Mouse (Mus musculus) lung, postnatal 0 days (tissue): ENCODE results near the gene R3hdm4. TPM values are rescaled to one million over a fixed set of nuclear protein-coding genes. Genes with fewer than 3 reads are reported as not detected.

Source experiments
- ATAC-seq: fragments of 200-750 bp; cut with Nextera tagmentation; 2 replicates; pipeline ENCODE4 v1.8.0; 2017; ENCODE audit warnings: moderate library complexity
- DNase-seq: peaks from one replicate; pipeline ENCODE4 v3.0.0-alpha.2; 2016; ENCODE audit warnings: low spot score
- H3K27ac ChIP-seq: fragments of 300-500 bp; sonication (generic); 2 replicates; pipeline ENCODE4 v1.5.1; 2014; ENCODE audit warnings: antibody characterized with exemption, mild to moderate bottlenecking, low read length, mixed read lengths
- H3K27me3 ChIP-seq: fragments of 300-500 bp; sonication (generic); replicated peaks from 2 replicates; pipeline ENCODE4 v1.6.1; 2014; ENCODE audit warnings: low read length, mixed read lengths; ENCODE audit not compliant: insufficient read depth
- H3K36me3 ChIP-seq: fragments of 300-500 bp; sonication (generic); 2 replicates; pipeline ENCODE4 v1.6.1; 2014; ENCODE audit warnings: low read length, mixed read lengths; ENCODE audit not compliant: insufficient read depth
- H3K4me1 ChIP-seq: fragments of 300-500 bp; sonication (generic); 2 replicates; pipeline ENCODE4 v1.6.1; 2014; ENCODE audit warnings: antibody characterized with exemption, low read depth, low read length, mixed read lengths; ENCODE audit not compliant: insufficient read depth
- H3K4me2 ChIP-seq: fragments of 300-500 bp; sonication (generic); replicated peaks from 2 replicates; pipeline ENCODE4 v1.6.1; 2014; ENCODE audit warnings: low read depth, mild to moderate bottlenecking, low read length, moderate library complexity, mixed read lengths
- H3K4me3 ChIP-seq: fragments of 300-500 bp; sonication (generic); 2 replicates; pipeline ENCODE4 v1.5.1; 2014; ENCODE audit warnings: low read depth, low read length
- H3K9ac ChIP-seq: fragments of 300-500 bp; sonication (generic); replicated peaks from 2 replicates; pipeline ENCODE4 v1.6.1; 2014; ENCODE audit warnings: low read depth, mild to moderate bottlenecking
- H3K9me3 ChIP-seq: fragments of 300-500 bp; sonication (generic); 2 replicates; pipeline ENCODE4 v1.6.1; 2016; ENCODE audit warnings: low read length, mixed read lengths
- CTCF ChIP-seq: IDR thresholded peaks from 2 replicates; pipeline ENCODE4 v1.5.1; 2016; ENCODE audit warnings: antibody characterized with exemption, mild to moderate bottlenecking
- EP300 ChIP-seq: IDR thresholded peaks from 2 replicates; pipeline ENCODE4 v1.6.1; 2016; ENCODE audit warnings: antibody characterized with exemption, mild to moderate bottlenecking, control low read depth
- WGBS: fragments of 180-500 bp; shearing (Covaris S2); extraction: QIAGEN DNeasy Blood & Tissue Kit; methylation state at CpG from one replicate; pipeline ENCODE4 v1.1.7; 2014; 5-methylcytosine and 5-hydroxymethylcytosine counted together
- polyA plus RNA-seq: library from polyadenylated mRNA; unstranded; fragments of >200 nt; fragmentation: Nextera tagmentation; extraction: Ambion mirVana; gene quantifications from 2 replicates; pipeline ENCODE4 v1.2.1, GENCODE M21; 2015

Gene R3hdm4
- 123 and 129 TPM in 2 replicates for polyA plus RNA-seq

DNA sequence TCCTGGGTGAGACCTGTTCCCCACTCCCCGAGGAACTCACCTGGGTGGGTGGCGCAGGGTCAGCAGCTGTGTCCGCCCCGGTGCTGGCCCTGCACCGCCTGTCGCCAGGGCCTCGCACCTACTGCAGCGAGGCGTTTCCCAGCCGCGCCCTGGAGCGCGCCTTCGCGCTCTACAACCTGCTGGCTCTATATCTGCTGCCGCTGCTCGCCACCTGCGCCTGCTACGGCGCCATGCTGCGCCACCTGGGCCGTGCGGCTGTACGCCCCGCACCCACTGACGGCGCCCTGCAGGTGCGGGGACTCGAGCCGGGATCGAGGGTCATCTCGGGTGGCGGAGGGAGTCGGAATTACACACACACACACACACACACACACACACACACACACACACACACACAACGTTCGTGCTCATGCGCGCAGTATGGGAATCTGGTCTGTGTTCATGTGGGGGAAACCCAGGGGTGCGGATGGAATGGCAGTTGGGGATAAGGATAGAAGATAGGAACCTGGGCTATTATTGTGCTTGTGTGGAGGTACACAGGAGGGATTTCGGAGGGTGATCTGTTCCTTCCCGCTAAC, at the start of gene R3hdm4:
TSS of gene R3hdm4 (minus strand) at position 251 of the 578 bp plus-strand sequence.
- no peak for TF ChIP-seq EP300
- TF ChIP-seq CTCF: no peak
- H3K4me2 ChIP-seq: peak within 1 kb of the TSS; percentile 27; the same call in 1 of the 2 replicates
- ATAC-seq: no peak
- peaks cover 35% of the 10 kb centered on the region for H3K27me3 ChIP-seq
- peaks cover 19% of the 10 kb centered on the region; the same call in 1 of the 2 replicates for H3K4me1 ChIP-seq
- H3K36me3 ChIP-seq: no peaks in the 10 kb centered on the region
- H3K9ac ChIP-seq: no peak within 1 kb of the TSS
- 6% methylated on average over 27 of the region's 41 CpGs for WGBS
- no peaks in the 10 kb centered on the region for H3K9me3 ChIP-seq
- H3K4me3 ChIP-seq: no peak within 1 kb of the TSS
- no peak for DNase-seq
- no peak within 1 kb of the TSS for H3K27ac ChIP-seq

DNA sequence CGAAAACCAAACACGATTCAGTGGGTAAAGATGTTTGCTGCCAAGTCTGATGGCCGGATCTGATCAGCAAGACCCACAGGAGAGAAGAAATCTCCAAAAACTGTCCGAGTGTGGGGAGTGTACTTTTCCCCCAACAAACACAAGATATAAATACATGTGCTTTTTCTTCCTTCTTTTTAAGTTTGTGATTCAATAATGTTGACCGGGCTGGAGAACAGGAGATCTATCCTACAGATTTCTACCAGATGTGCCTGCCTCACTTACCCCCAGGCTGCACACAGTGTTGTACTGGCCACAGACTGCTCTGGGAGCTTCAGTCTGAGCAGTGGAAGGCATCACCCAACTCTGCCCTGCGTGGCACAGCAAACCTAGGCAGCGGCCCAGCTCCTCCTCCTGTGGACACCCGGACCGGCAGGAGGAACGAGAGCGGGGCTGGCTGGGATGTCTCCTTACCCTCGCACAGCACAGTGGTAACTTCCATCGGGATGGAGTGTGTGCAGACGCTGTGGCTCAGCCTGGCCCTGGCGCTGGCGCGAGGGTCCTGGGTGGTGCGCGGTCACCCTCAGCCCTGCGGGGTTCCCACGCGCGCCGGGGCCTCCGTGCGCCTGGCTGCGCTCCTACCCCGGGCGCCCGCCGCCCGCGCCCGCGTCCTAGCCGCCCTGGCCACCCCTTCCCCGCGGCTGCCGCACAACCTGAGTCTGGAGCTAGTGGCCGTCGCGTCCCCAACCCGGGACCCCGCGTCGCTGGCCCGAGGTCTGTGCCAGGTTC, 49.6 kb upstream of the R3hdm4 start, which contains the start of gene Grin3b:
TSS of gene Grin3b (plus strand) at position 301 of the 768 bp plus-strand sequence.
- ATAC-seq: no peak
- H3K4me3 ChIP-seq: peak within 1 kb of the TSS; percentile 12; the same call in 1 of the 2 replicates

DNA sequence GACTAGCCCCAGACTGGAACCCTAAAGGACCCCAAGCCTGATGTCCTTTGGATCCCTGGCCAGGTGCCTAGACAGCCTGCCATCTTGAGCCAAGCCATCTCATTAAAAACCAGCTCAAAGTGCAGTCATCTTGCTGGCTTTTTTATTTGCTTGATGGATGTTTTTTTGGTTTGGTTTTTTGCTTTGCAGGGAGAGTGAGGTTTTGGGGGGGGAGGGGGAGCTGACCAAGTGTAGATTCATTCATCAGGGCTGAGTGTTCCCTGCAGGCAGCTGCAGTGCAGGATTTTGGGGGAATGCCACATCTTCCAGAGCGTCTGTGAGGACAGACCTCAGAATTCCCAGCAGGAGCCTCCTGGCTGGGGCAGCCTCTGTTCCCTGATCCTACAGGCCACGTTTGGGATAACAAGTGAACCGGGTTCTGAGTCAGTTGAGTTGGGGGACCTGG, 48.1 kb upstream of the R3hdm4 start:
- H3K36me3 ChIP-seq: peaks cover 16% of the 10 kb centered on the region
- 0 out of 2 replicates have a peak, but pooled peaks cover 4% of the 10 kb centered on the region for H3K4me1 ChIP-seq
- no peak overlapping the region for H3K9ac ChIP-seq
- DNase-seq (no peak), ATAC-seq (no peak)
- no peak overlapping the region for H3K4me2 ChIP-seq
- H3K27me3 ChIP-seq: peaks cover 6% of the 10 kb centered on the region; the same call in 1 of the 2 replicates
- no peak overlapping the region for H3K27ac ChIP-seq
- peak; percentile 7; the same call in 1 of the 2 replicates for TF ChIP-seq CTCF
- no peak for TF ChIP-seq EP300
- no peak overlapping the region for H3K4me3 ChIP-seq
- 27% methylated on average over 3 of the region's 3 CpGs for WGBS
- H3K9me3 ChIP-seq: no peaks in the 10 kb centered on the region

More for the DNA sequence above, 49.6 kb upstream of the R3hdm4 start, which contains the start of gene Grin3b:
- Histone ChIP-seq H3K9ac (no peak within 1 kb of the TSS), H3K36me3 (peaks cover 13% of the 10 kb centered on the region), H3K4me1 (0 out of 2 replicates have a peak, but pooled peaks cover 4% of the 10 kb centered on the region), H3K27ac (no peak within 1 kb of the TSS), H3K9me3 (no peaks in the 10 kb centered on the region), H3K27me3 (peaks cover 6% of the 10 kb centered on the region; the same call in 1 of the 2 replicates), H3K4me2 (peak within 1 kb of the TSS; percentile 44)
- 5% methylated on average over 45 of the region's 47 CpGs for WGBS
- DNase-seq: no peak
- TF ChIP-seq CTCF (no peak), EP300 (no peak)

DNA sequence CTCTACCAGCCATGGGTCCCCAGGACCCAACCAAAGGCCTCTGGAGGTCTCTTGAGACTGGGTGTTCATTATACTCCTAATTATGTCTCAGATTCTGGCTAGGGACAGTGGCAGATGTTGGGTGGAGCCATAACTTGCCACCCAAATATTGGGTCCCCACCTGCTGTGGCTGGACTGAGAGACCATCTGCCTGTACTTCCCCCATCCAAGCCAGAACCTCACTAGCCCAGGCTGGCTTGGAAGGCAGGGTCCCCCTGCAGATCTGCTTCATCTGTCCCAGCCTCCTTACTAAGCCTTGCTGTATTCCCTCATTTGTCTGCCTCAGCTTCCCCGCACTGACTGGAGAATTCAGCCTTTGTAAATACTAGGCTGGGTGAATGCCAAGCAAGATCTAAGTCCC, 47.2 kb upstream of the R3hdm4 start:
- H3K36me3 ChIP-seq: peaks cover 16% of the 10 kb centered on the region
- no peak for ATAC-seq
- no peak for DNase-seq
- 0 out of 2 replicates have a peak, but pooled peaks cover 4% of the 10 kb centered on the region for H3K4me1 ChIP-seq
- no peaks in the 10 kb centered on the region for H3K9me3 ChIP-seq
- no peak overlapping the region for H3K4me3 ChIP-seq
- peaks cover 6% of the 10 kb centered on the region; the same call in 1 of the 2 replicates for H3K27me3 ChIP-seq
- no peak overlapping the region for H3K27ac ChIP-seq
- TF ChIP-seq EP300 (no peak), CTCF (no peak)
- no peak overlapping the region for H3K9ac ChIP-seq
- no peak overlapping the region for H3K4me2 ChIP-seq
- WGBS: 65% methylated on average over 1 of the region's 1 CpGs

DNA sequence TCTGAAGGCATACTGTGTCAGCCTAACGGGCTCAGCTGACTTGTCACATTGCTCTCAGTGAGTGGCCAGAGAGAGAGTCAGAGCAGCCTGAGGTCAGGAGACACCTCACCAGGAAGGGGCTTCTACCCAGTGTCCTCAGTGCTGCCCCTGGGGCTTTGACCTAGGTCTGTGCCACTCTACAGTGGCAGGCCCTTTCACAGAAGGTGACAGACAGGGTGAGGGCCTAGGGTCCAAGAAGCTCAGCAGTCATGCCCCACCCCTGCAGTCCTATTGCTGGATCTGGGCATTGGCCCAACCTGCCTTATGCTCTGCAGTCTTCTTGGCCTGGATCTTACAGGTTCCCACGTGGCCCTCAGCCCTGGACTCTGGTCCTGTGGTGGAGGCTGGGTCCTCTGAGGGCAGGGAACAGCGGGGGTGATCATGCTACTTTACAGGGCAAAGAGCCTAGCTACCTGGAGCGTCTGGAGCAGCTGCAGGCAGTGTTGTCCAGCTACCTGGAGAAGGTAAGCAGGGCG, 45.9 kb upstream of the R3hdm4 start:
- no peak for DNase-seq
- H3K4me3 ChIP-seq: no peak overlapping the region
- H3K9me3 ChIP-seq: no peaks in the 10 kb centered on the region

DNA sequence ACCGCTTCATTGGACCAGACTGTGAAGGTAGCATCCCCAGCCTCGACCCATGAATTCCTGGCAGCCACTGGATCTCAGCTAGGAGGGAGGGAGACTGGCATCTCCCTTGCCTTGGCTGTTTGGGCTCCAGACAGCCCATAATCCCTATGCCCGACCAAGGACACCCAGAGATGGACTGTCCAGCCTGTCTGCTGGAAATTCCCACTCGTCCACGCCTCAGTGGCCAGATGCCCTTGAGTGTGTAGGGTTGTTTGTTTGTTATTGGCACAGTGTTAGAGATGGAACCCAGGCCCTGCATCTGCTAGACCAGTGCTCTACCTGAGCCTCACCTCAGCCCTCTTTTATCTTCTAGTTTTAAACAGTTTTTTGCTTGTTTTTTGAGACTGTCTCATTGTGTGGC, 44.3 kb upstream of the R3hdm4 start:
- no peak overlapping the region for H3K27ac ChIP-seq
- no peaks in the 10 kb centered on the region for H3K9me3 ChIP-seq

More for the DNA sequence above, 45.9 kb upstream of the R3hdm4 start:
- 89% methylated on average over 5 of the region's 5 CpGs for WGBS
- Histone ChIP-seq H3K4me2 (no peak overlapping the region), H3K27me3 (peaks cover 4% of the 10 kb centered on the region; the same call in 1 of the 2 replicates), H3K9ac (no peak overlapping the region), H3K4me1 (0 out of 2 replicates have a peak, but pooled peaks cover 4% of the 10 kb centered on the region), H3K27ac (no peak overlapping the region), H3K36me3 (peaks cover 16% of the 10 kb centered on the region)
- ATAC-seq: no peak
- TF ChIP-seq EP300 (no peak), CTCF (no peak)

More for the DNA sequence above, 44.3 kb upstream of the R3hdm4 start:
- Histone ChIP-seq H3K4me1 (peaks cover 6% of the 10 kb centered on the region; the same call in 1 of the 2 replicates), H3K36me3 (peaks cover 16% of the 10 kb centered on the region), H3K27me3 (no peaks in the 10 kb centered on the region), H3K9ac (no peak overlapping the region), H3K4me3 (no peak overlapping the region), H3K4me2 (no peak overlapping the region)
- no peak for DNase-seq
- no peak for ATAC-seq
- WGBS: 88% methylated on average over 5 of the region's 5 CpGs
- no peak for TF ChIP-seq EP300
- no peak for TF ChIP-seq CTCF
